Mouse (Mus musculus) liver, adult 2 months (tissue): ENCODE measurements around the gene Gpr150.

Source experiments
- CTCF ChIP-seq: fragments of 200-500 bp; IDR thresholded peaks from 2 replicates; pipeline ENCODE4 v1.5.1; 2011; ENCODE audit warnings: low read depth, low read length, control low read depth
- POLR2A ChIP-seq: fragments of 200-500 bp; IDR thresholded peaks from 2 replicates; pipeline ENCODE4 v1.6.1; 2011; ENCODE audit warnings: low read length, control low read depth; ENCODE audit not compliant: insufficient read depth; ENCODE audit errors: extremely low read depth

DNA sequence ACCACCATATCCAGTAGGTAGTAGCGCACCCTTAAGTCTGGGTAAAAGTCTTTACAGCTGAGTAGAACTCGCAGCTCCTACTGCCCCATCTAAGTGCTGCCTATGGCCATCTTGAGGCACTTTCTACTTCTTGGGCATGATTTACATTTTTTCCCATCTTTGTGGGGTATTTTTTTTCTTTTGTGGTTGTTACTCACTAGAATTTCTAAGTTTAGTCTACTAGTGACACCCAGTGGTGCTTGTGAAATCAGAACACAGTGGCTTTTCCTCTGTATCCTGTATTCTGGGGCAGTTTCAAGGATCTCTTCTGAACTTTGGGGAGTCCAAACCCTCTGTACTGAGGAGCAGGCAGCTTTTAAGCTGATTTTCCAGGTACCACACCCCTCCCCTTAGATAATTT is 35.0 kb downstream of the Gpr150 start:
- no peak for TF ChIP-seq CTCF
- no peak for TF ChIP-seq POLR2A
